Mouse (Mus musculus) liver, embryonic 14.5 days (tissue): Measurements from ENCODE around the gene Gab3. TPM values are rescaled to one million over a fixed set of nuclear protein-coding genes. Genes with fewer than 3 reads are reported as not detected.
A peak's percentile ranks its signal among the peaks of the same experiment; 100 is the strongest.

ENCODE experiments used
- ATAC-seq: fragments of 200-750 bp; cut with Nextera tagmentation; 2 replicates; pipeline ENCODE4 v1.8.0; 2017; ENCODE audit warnings: moderate number of reproducible peaks, mild to moderate bottlenecking, moderate library complexity; ENCODE audit not compliant: insufficient read depth
- DNase-seq, 3 experiments: peaks; one replicate each; pipeline ENCODE4 v3.0.0-alpha.2; 2012 to 2013; ENCODE audit warnings: low read depth in 3 of 3, low spot score in 3 of 3
- H3K27ac ChIP-seq: fragments of 300-500 bp; sonication (generic); 2 replicates; pipeline ENCODE4 v1.5.1; 2014; ENCODE audit warnings: moderate library complexity, mild to moderate bottlenecking, control low read depth, inconsistent platforms
- H3K27me3 ChIP-seq: fragments of 300-500 bp; sonication (generic); 2 replicates; pipeline ENCODE4 v1.6.1; 2014; ENCODE audit warnings: mild to moderate bottlenecking, low read length, moderate library complexity; ENCODE audit not compliant: control insufficient read depth, insufficient read depth
- H3K36me3 ChIP-seq: fragments of 300-500 bp; sonication (generic); replicated peaks from 2 replicates; pipeline ENCODE4 v1.6.1; 2014; ENCODE audit warnings: low read depth; ENCODE audit not compliant: control insufficient read depth, insufficient read depth
- H3K4me1 ChIP-seq, 2 experiments: fragments of 200-500 bp in 1 of 2; fragments of 300-500 bp in 1 of 2; sonication (generic) in 1 of 2; replicated peaks; 2 replicates each; pipeline ENCODE4 v1.6.1; 2012 to 2014; ENCODE audit warnings: antibody characterized with exemption in 1 of 2, inconsistent platforms in 1 of 2, low read length in 1 of 2; ENCODE audit not compliant: control insufficient read depth in 2 of 2, insufficient read depth in 2 of 2
- H3K4me2 ChIP-seq: fragments of 300-500 bp; sonication (generic); 2 replicates; pipeline ENCODE4 v1.6.1; 2014; ENCODE audit warnings: low read depth, mild to moderate bottlenecking, control low read depth, moderate library complexity
- H3K4me3 ChIP-seq, 2 experiments: fragments of 200-500 bp in 1 of 2; fragments of 300-500 bp in 1 of 2; sonication (generic) in 1 of 2; 2 replicates each; pipeline ENCODE4 v1.5.1; 2012 to 2014; ENCODE audit warnings: low read depth in 2 of 2, low read length in 2 of 2, mild to moderate bottlenecking in 2 of 2, control low read depth in 1 of 2, inconsistent platforms in 1 of 2, moderate library complexity in 1 of 2; ENCODE audit not compliant: insufficient read depth in 1 of 2
- H3K9ac ChIP-seq: fragments of 300-500 bp; sonication (generic); replicated peaks from 2 replicates; pipeline ENCODE4 v1.6.1; 2014; ENCODE audit warnings: mild to moderate bottlenecking, control low read depth, moderate library complexity
- H3K9me3 ChIP-seq: fragments of 300-500 bp; sonication (generic); 2 replicates; pipeline ENCODE4 v1.6.1; 2016; ENCODE audit warnings: low read length, mixed read lengths; ENCODE audit not compliant: control insufficient read depth
- CTCF ChIP-seq: IDR thresholded peaks from 2 replicates; pipeline ENCODE4 v1.5.1; 2016; ENCODE audit warnings: antibody characterized with exemption, low read depth, control low read depth
- EP300 ChIP-seq: IDR thresholded peaks from 2 replicates; pipeline ENCODE4 v1.6.1; 2016; ENCODE audit warnings: antibody characterized with exemption, low read depth
- WGBS: fragments of 180-500 bp; shearing (Covaris S2); extraction: QIAGEN DNeasy Blood & Tissue Kit; methylation state at CpG from one replicate; pipeline ENCODE4 v1.1.7; 2014; ENCODE audit not compliant: insufficient replicate concordance; 5-methylcytosine and 5-hydroxymethylcytosine counted together
- polyA plus RNA-seq, 2 experiments: library from polyadenylated mRNA; depleted of rRNA in 1 of 2; stranded (reverse) in 1 of 2; unstranded in 1 of 2; fragments of >200 nt; fragmentation: Nextera tagmentation in 1 of 2; extraction: Ambion mirVana in 1 of 2; gene quantifications; 2 replicates each; pipeline versions ENCODE4 v1.2.1 to v1.2.3; 2012 to 2014

Gab3 gene
- 0.57 and 0.63 TPM in 2 replicates for polyA plus RNA-seq (2012; rRNA removed)
- 0.56 and 0.69 TPM in 2 replicates for polyA plus RNA-seq (2014; fragmentation: Nextera tagmentation; extraction: Ambion mirVana)

DNA sequence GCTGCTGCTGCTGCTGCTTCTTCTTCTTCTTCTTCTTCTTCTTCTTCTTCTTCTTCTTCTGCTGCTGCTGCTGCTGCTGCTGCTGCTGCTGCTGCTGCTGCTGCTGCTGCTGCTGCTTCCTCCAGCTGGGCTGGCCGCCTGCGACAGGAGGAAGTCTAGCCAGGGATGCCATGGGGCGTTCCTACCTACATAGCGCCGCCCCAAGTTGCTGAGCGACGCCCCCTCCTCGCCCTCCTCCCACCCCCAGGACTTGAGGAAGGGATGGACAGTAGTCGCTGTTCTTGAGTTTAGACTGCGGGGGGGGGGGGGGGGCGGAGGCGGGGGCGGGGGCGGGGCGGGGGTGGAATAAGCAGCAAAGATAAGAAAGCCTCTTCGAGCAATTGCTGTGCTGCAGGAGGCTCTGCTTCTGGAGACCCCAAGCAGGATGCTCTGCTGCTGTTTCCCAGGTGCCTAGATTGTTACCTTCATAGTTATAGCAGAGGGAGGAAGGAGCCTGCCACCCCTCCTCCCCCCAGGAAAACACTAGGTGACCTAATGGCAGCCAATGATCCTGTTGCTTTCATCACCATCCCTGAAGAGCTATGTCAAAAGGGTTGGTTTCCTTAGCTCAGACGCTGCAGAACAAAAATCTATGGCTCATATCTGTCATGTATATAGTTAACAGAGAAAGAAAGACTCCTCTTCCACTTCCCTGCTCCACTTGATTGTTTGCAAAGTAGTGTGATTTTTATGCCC lies at the start of gene Gab3:
Gab3 (minus strand) TSS at position 685 of the 735 bp plus-strand sequence.
- no peaks in the 10 kb centered on the region for H3K36me3 ChIP-seq
- WGBS = 11% methylated on average over 7 of the region's 17 CpGs
- peak within 1 kb of the TSS; percentile 60 to 70 for H3K4me3 ChIP-seq
- no peak within 1 kb of the TSS for H3K27ac ChIP-seq
- DNase-seq (peak in 2 of 3 experiments; percentile 37 to 46), ATAC-seq (peak; percentile 91)
- peak within 1 kb of the TSS; percentile 70 for H3K4me2 ChIP-seq
- no peaks in the 10 kb centered on the region for H3K27me3 ChIP-seq
- H3K4me1 ChIP-seq = peaks cover 0 to 5% of the 10 kb centered on the region in 2 experiments; a peak in 1 of 4 replicates
- peak within 1 kb of the TSS; percentile 58 for H3K9ac ChIP-seq
- H3K9me3 ChIP-seq = no peaks in the 10 kb centered on the region
- no peak for TF ChIP-seq EP300
- no peak for TF ChIP-seq CTCF

DNA sequence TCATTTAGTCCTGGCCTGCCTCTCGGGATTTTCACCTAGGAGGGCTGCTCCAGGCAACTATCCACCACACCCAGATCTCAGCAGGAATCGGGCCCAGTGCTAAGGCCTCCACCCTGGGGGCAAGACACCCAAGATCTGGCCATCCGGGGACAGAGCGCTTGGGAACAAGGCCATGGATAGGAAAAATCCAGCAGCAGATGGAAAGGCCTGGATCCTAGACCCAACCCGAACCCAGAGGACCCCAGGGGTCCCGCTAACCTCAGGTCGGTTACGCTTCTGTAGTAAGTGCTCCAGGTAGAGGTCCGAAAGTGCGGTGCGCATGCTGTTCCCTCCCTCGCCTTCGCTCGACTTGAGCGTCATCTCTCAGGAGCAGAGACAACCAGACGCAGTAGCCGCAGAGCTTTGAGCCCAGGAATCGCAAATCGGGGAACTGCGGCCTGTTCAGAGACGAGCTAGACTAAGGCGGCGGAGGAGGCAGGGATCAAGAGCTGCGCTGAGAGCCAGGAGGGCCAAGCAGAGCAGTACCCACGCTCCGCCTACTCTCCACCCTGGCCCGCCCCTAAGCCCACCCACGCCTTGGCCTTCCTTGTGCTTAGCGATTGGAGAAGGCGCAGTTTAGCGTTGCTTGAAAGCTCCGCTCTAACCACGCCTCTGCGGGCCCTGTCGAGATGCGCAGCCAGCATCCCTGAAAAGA lies 45.4 kb upstream of the Gab3 start, which contains the start of gene Mpp1:
Mpp1 (minus strand) TSS at position 550 of the 694 bp plus-strand sequence.
- peaks cover under 1% of the 10 kb centered on the region for H3K36me3 ChIP-seq
- peak; percentile 75 to 85 (median 81) for DNase-seq
- H3K27me3 ChIP-seq = no peaks in the 10 kb centered on the region
- no peak for TF ChIP-seq EP300
- TF ChIP-seq CTCF = no peak
- peak within 1 kb of the TSS; percentile 83 for H3K9ac ChIP-seq
- H3K27ac ChIP-seq = peak within 1 kb of the TSS; percentile 92
- peak within 1 kb of the TSS; percentile 78 to 85 for H3K4me3 ChIP-seq
- peak within 1 kb of the TSS; percentile 77 for H3K4me2 ChIP-seq
- peaks cover 6 to 11% of the 10 kb centered on the region in 2 experiments; a peak in 3 of 4 replicates for H3K4me1 ChIP-seq
- no peaks in the 10 kb centered on the region for H3K9me3 ChIP-seq
- 9% methylated on average over 35 of the region's 36 CpGs for WGBS
- ATAC-seq = peak; percentile 98

DNA sequence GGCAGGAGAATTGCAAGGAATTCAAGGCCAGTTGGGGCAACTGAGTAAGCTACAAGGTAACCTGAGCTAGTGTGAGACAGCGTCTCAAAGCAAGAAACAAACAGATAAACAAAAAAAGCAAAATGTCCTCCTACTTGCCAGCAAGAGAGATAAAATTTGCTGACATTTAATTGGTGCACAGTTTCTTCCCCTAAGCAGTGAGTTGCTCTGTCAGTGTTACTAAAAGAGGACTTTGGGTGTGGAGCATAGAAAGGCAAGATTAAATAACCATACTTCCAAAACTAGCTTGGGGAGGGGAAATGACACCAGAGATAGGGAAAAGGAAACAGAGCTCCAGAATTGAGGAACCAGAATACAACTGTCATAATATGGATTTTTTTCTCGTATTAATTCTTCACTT lies 44.2 kb upstream of the Gab3 start:
- Histone ChIP-seq H3K9me3 (no peaks in the 10 kb centered on the region), H3K4me1 (peaks cover 6 to 11% of the 10 kb centered on the region in 2 experiments; a peak in 3 of 4 replicates), H3K27me3 (no peaks in the 10 kb centered on the region), H3K4me3 (peak overlapping the region; percentile 78 to 85), H3K36me3 (peaks cover 11% of the 10 kb centered on the region), H3K27ac (peak overlapping the region; percentile 92), H3K9ac (peak overlapping the region; percentile 83), H3K4me2 (peak overlapping the region; percentile 77)
- DNase-seq (peak; percentile 50 to 61 (median 58)), ATAC-seq (peak; percentile 17; the same call in 1 of the 2 replicates)
- no peak for TF ChIP-seq EP300
- TF ChIP-seq CTCF = no peak
- WGBS = 2% methylated on average over 2 of the region's 2 CpGs

DNA sequence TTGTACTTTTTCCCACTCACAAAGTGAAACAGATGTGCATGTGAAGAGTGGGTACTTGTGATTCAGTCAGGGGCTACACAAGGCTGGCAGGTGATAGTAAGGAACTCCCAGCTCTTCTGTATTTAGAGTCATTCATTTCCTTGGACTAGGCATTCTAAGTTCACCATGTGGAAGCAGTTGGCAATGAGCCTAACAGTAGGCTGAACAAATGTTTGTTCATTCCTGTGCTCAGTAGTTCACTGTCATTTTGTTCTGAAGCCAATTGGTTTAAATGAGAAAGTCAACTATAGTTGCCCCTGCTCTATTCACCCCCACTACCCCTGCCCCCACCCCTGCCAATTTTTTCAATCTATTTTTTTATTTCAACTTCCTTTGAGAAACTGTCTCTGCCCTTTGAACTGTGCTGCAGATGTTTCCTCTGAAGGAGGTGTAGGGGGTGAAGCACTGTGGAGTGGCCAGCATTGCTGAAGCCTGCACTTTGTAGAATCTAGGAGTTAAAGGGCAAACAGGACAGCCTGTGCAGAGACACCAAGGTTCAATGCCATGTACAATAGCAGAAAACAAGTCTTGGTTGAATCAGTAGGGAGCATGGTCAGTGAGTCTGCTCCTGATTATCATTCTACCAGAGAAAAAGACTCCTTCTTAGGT lies 43.2 kb upstream of the Gab3 start:
- peak overlapping the region; percentile 83 for H3K9ac ChIP-seq
- ATAC-seq = no peak

More for the DNA sequence above, 43.2 kb upstream of the Gab3 start:
- TF ChIP-seq CTCF = no peak
- TF ChIP-seq EP300 = no peak
- H3K4me2 ChIP-seq = peak overlapping the region; percentile 77
- H3K27ac ChIP-seq = peak overlapping the region; percentile 63
- H3K27me3 ChIP-seq = no peaks in the 10 kb centered on the region
- no peak for DNase-seq
- peak overlapping the region; percentile 78 to 85 for H3K4me3 ChIP-seq
- H3K4me1 ChIP-seq = peaks cover 6 to 11% of the 10 kb centered on the region in 2 experiments; a peak in 3 of 4 replicates
- H3K36me3 ChIP-seq = peaks cover 15% of the 10 kb centered on the region
- no peaks in the 10 kb centered on the region for H3K9me3 ChIP-seq
